Mouse (Mus musculus): ENCODE measurements around the gene 2310030G06Rik.

DNA sequence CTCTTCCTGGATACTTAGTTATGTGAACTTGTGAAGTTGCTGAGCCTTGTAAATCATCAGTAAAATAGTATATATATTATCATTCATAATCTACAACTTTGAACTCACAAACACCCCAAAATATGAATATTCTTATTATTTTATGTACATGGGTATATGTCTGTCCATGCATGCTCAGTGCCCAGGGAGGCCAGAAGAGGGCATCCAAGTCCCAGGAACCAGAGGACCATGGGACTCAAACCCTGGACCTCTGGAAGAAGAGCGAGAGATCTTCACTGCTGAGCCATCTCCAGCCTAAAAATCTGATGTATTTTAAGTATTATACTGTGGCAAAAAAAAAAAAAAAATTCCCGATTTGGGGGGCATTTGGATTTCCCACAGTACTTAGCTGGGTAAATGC is 37.2 kb downstream of the 2310030G06Rik start:
- TF ChIP-seq POLR2A (IDR thresholded peaks at IDR 0.05; ENCODE audit: low read depth, low read length), result no peak
- TF ChIP-seq CTCF (conservative IDR thresholded peaks at IDR 0.05; ENCODE audit: insufficient read depth, insufficient read length, low read depth, low read length), result peak; percentile 76
